ENCODE assay signal across 23 mouse cellular contexts in genomic region chr15:103370462-103370861, GRCm38 (mm10). TPM values are rescaled to one million over a fixed set of nuclear protein-coding genes. Genes with fewer than 3 reads are reported as not detected.
DNase-seq lines count a peak whose midpoint lies in the region; ATAC-seq and TF ChIP-seq lines count a peak whose summit lies in the region.
"Had no signal": no experiment of that assay in that cellular context is flagged by ENCODE, and none has a peak within 500 bp of the region (broad histone marks: within the 10 kb centered on the region; RNA-seq: fewer than 3 reads in every experiment).

No protein-coding gene starts in this region.

- no peak for TF ChIP-seq CTCF in lung, postnatal 0 days (IDR thresholded peaks at IDR 0.05)
- TF ChIP-seq CTCF in lung, adult 2 months (IDR thresholded peaks at IDR 0.05; ENCODE audit: insufficient read depth, low read length) = no peak

- no peaks in the 10 kb centered on the region for H3K9me3 ChIP-seq in forebrain, embryonic 11.5 days (ENCODE audit: control insufficient read depth, low read length)
- no peaks in the 10 kb centered on the region for H3K9me3 ChIP-seq in forebrain, embryonic 12.5 days
- H3K9me3 ChIP-seq in lung, postnatal 0 days (ENCODE audit: low read length) = no peaks in the 10 kb centered on the region
- H3K9me3 ChIP-seq: embryonic facial prominence, embryonic 15.5 days; forebrain, embryonic 15.5 days; limb, embryonic 13.5 days; neural tube, embryonic 13.5 days had no signal

- WGBS in forebrain, embryonic 11.5 days = 62% methylated on average over 4 of the region's 4 CpGs
- WGBS in forebrain, embryonic 12.5 days = 67% methylated on average over 4 of the region's 4 CpGs
- WGBS in lung, postnatal 0 days = 41% methylated on average over 4 of the region's 4 CpGs
- WGBS in lung, adult 2 months = 42% methylated on average over 4 of the region's 4 CpGs
- WGBS in macrophage (ENCODE audit: missing documents) = 0% methylated on average over 4 of the region's 4 CpGs

- H3K9ac ChIP-seq in forebrain, embryonic 11.5 days (ENCODE audit: low read length) = no peak overlapping the region
- no peak overlapping the region for H3K9ac ChIP-seq in forebrain, embryonic 12.5 days
- no peak overlapping the region for H3K9ac ChIP-seq in lung, postnatal 0 days (replicated peaks; ENCODE audit: low read depth)
- H3K9ac ChIP-seq: embryonic facial prominence, embryonic 15.5 days; forebrain, embryonic 15.5 days; limb, embryonic 13.5 days; liver, postnatal 0 days; neural tube, embryonic 13.5 days had no signal

- no peak overlapping the region for H3K27ac ChIP-seq in forebrain, embryonic 11.5 days (ENCODE audit: low read depth, low read length)
- H3K27ac ChIP-seq in forebrain, embryonic 12.5 days = no peak overlapping the region
- no peak overlapping the region for H3K27ac ChIP-seq in lung, postnatal 0 days (ENCODE audit: low read length)
- H3K27ac ChIP-seq in macrophage = peak overlapping the region; percentile 39
- H3K27ac ChIP-seq: forebrain, embryonic 15.5 days; layer of hippocampus, adult 2 months; neural tube, embryonic 13.5 days had no signal

- H3K4me3 ChIP-seq in forebrain, embryonic 11.5 days (ENCODE audit: low read depth, low read length) = no peak overlapping the region
- H3K4me3 ChIP-seq in forebrain, embryonic 12.5 days (replicated peaks) = no peak overlapping the region
- H3K4me3 ChIP-seq in lung, postnatal 0 days (ENCODE audit: low read depth, low read length) = no peak overlapping the region
- no peak overlapping the region for H3K4me3 ChIP-seq in lung, adult 2 months (replicated peaks; ENCODE audit: extremely low read depth, low read depth, low read length)
- H3K4me3 ChIP-seq in macrophage (ENCODE audit: inconsistent target) = no peak overlapping the region
- H3K4me3 ChIP-seq: embryonic facial prominence, embryonic 15.5 days; forebrain, embryonic 15.5 days; layer of hippocampus, adult 2 months; limb, embryonic 13.5 days; neural tube, embryonic 13.5 days had no signal

- 0 out of 2 replicates have a peak, but pooled peaks cover 2% of the 10 kb centered on the region for H3K4me1 ChIP-seq in forebrain, embryonic 11.5 days (replicated peaks; ENCODE audit: control insufficient read depth, insufficient read depth, low read length)
- H3K4me1 ChIP-seq in forebrain, embryonic 12.5 days = peaks cover 19% of the 10 kb centered on the region
- no peaks in the 10 kb centered on the region; the same call in 1 of the 2 replicates for H3K4me1 ChIP-seq in lung, postnatal 0 days (ENCODE audit: insufficient read depth, low read depth, low read length)
- H3K4me1 ChIP-seq in lung, adult 2 months (ENCODE audit: control insufficient read depth, insufficient read depth, low read length) = peaks cover 3% of the 10 kb centered on the region

- H3K27me3 ChIP-seq in forebrain, embryonic 11.5 days (ENCODE audit: control insufficient read depth, insufficient read depth, low read length) = no peaks in the 10 kb centered on the region
- H3K27me3 ChIP-seq in forebrain, embryonic 12.5 days = peaks cover 11% of the 10 kb centered on the region; the same call in 1 of the 2 replicates
- H3K27me3 ChIP-seq in lung, postnatal 0 days (replicated peaks; ENCODE audit: insufficient read depth, low read length) = no peaks in the 10 kb centered on the region
- H3K27me3 ChIP-seq: embryonic facial prominence, embryonic 15.5 days; forebrain, embryonic 15.5 days; limb, embryonic 13.5 days had no signal

- TF ChIP-seq POLR2A in lung, adult 2 months (IDR thresholded peaks at IDR 0.05; ENCODE audit: borderline replicate concordance, extremely low read depth, low read depth, low read length) = no peak

- H3K4me2 ChIP-seq in forebrain, embryonic 11.5 days (ENCODE audit: low read depth, low read length, severe bottlenecking) = no peak overlapping the region
- H3K4me2 ChIP-seq in forebrain, embryonic 12.5 days = no peak overlapping the region
- H3K4me2 ChIP-seq in lung, postnatal 0 days (replicated peaks; ENCODE audit: low read depth, low read length) = no peak overlapping the region
- H3K4me2 ChIP-seq: embryonic facial prominence, embryonic 15.5 days; forebrain, embryonic 15.5 days; limb, embryonic 13.5 days; neural tube, embryonic 13.5 days had no signal

- no peak for TF ChIP-seq EP300 in lung, postnatal 0 days (IDR thresholded peaks at IDR 0.05)

- H3K36me3 ChIP-seq in forebrain, embryonic 11.5 days (ENCODE audit: control insufficient read depth, insufficient read depth, low read length) = no peaks in the 10 kb centered on the region
- H3K36me3 ChIP-seq in forebrain, embryonic 12.5 days (replicated peaks) = no peaks in the 10 kb centered on the region
- no peaks in the 10 kb centered on the region for H3K36me3 ChIP-seq in lung, postnatal 0 days (ENCODE audit: insufficient read depth, low read length)
- no peaks in the 10 kb centered on the region for H3K36me3 ChIP-seq in macrophage (ENCODE audit: inconsistent target)
- H3K36me3 ChIP-seq: embryonic facial prominence, embryonic 15.5 days; forebrain, embryonic 15.5 days; limb, embryonic 13.5 days; neural tube, embryonic 13.5 days had no signal

- no peak for ATAC-seq in forebrain, embryonic 11.5 days (replicated peaks; ENCODE audit: low FRiP score)
- no peak for ATAC-seq in forebrain, embryonic 12.5 days (ENCODE audit: low FRiP score)
- ATAC-seq in lung, postnatal 0 days = no peak
- ATAC-seq: forebrain, embryonic 15.5 days; liver, postnatal 0 days; midbrain, embryonic 16.5 days had no signal

- peaks cover 8% of the 10 kb centered on the region for H3K79me2 ChIP-seq in macrophage (ENCODE audit: inconsistent target)

- DNase-seq in forebrain, embryonic 11.5 days (ENCODE audit: low spot score) = peak; percentile 38
- DNase-seq in lung, postnatal 0 days (ENCODE audit: low spot score) = peak; percentile 28
- no peak for DNase-seq in lung, adult 2 months
- DNase-seq in thymus, postnatal 14 days = no peak
- DNase-seq in natural killer cell, adult 2 months (ENCODE audit: low spot score in 2 of 2) = no peak
- no peak for DNase-seq in left cerebral cortex, adult 9 months (ENCODE audit: low spot score in 2 of 2)
- DNase-seq: adrenal gland, postnatal 25 days; cerebellum, adult 9-11 months; kidney, adult 18-20 months; kidney, postnatal 10 days; liver, postnatal 0 days; right cerebral cortex, postnatal 4 days; thymus, postnatal 25 days had no signal

RNA-seq across cellular contexts. Expression of gene Itga5, which starts 3.9 kb away (rescaled TPM):
- 22.0 and 22.4 TPM in 2 replicates for polyA plus RNA-seq in forebrain, embryonic 11.5 days (2014; fragmentation: Nextera tagmentation; extraction: Ambion mirVana)
- polyA plus RNA-seq in forebrain, embryonic 12.5 days (2016; fragmentation: Nextera tagmentation; extraction: Ambion mirVana) = 16.8 and 17.3 TPM in 2 replicates
- 30.0 and 31.2 TPM in 2 replicates for polyA plus RNA-seq in lung, postnatal 0 days (2015; fragmentation: Nextera tagmentation; extraction: Ambion mirVana)
- polyA plus RNA-seq in lung, adult 2 months (2012; rRNA removed) = 34.3 and 35.9 TPM in 2 replicates
- 1,000 to 10,000 TPM in 11 of 26 experiments, 100 to 1,000 TPM in 15; 166 to 3,228 (median 638) TPM for total RNA-seq in macrophage (2018; cell fraction: chromatin; rRNA removed)
- 100 to 1,000 TPM in 9 of 26 experiments, 10 to 100 TPM in 17; 29.3 to 430 (median 82.6) TPM for total RNA-seq in macrophage (2018; cell fraction: cytosol; rRNA removed)
- 1,000 to 10,000 TPM in 2 of 26 experiments, 100 to 1,000 TPM in 23, 10 to 100 TPM in 1; 94.1 to 1,525 (median 507) TPM for total RNA-seq in macrophage (2018; cell fraction: nucleus; rRNA removed)
- 24.4 to 49.9 TPM (median 30.3 TPM) in 3 replicates for polyA plus RNA-seq in macrophage (2018)

RNA-seq across cellular contexts. Expression of gene Zfp385a, which starts 30.6 kb away (rescaled TPM):
- polyA plus RNA-seq in forebrain, embryonic 11.5 days (2014; fragmentation: Nextera tagmentation; extraction: Ambion mirVana) = 27.4 and 27.8 TPM in 2 replicates
- 16.1 and 16.8 TPM in 2 replicates for polyA plus RNA-seq in forebrain, embryonic 12.5 days (2016; fragmentation: Nextera tagmentation; extraction: Ambion mirVana)
- polyA plus RNA-seq in lung, postnatal 0 days (2015; fragmentation: Nextera tagmentation; extraction: Ambion mirVana) = 5.0 and 6.5 TPM in 2 replicates
- 9.9 and 11.7 TPM in 2 replicates for polyA plus RNA-seq in lung, adult 2 months (2012; rRNA removed)
- total RNA-seq in macrophage (2018; cell fraction: chromatin; rRNA removed) = 10 to 100 TPM; 10.2 to 43.2 (median 26.3) TPM
- total RNA-seq in macrophage (2018; cell fraction: cytosol; rRNA removed) = 10 to 100 TPM; 50.8 to 93.1 (median 78.8) TPM
- total RNA-seq in macrophage (2018; cell fraction: nucleus; rRNA removed) = 10 to 100 TPM; 21.9 to 59.1 (median 37.0) TPM
- polyA plus RNA-seq in macrophage (2018) = 38.1 to 73.9 TPM (median 63.3 TPM) in 3 replicates

RNA-seq across cellular contexts. Expression of gene Gtsf1, which starts 59.8 kb away (rescaled TPM):
- polyA plus RNA-seq in forebrain, embryonic 11.5 days (2014; fragmentation: Nextera tagmentation; extraction: Ambion mirVana) = not detected in 2 replicates
- polyA plus RNA-seq in forebrain, embryonic 12.5 days (2016; fragmentation: Nextera tagmentation; extraction: Ambion mirVana) = not detected in 2 replicates
- not detected in 2 replicates for polyA plus RNA-seq in lung, postnatal 0 days (2015; fragmentation: Nextera tagmentation; extraction: Ambion mirVana)
- polyA plus RNA-seq in lung, adult 2 months (2012; rRNA removed) = not detected in 2 replicates
- total RNA-seq in macrophage (2018; cell fraction: chromatin; rRNA removed) = not detected
- not detected for total RNA-seq in macrophage (2018; cell fraction: cytosol; rRNA removed)
- not detected for total RNA-seq in macrophage (2018; cell fraction: nucleus; rRNA removed)
- not detected in 3 replicates for polyA plus RNA-seq in macrophage (2018)
- total RNA-seq: adrenal gland, postnatal 25 days; heart, adult 18-20 months; heart, postnatal 25 days; layer of hippocampus, adult 2 months had no signal
- polyA plus RNA-seq: embryonic facial prominence, embryonic 15.5 days; forebrain, embryonic 15.5 days; limb, embryonic 13.5 days; liver, postnatal 0 days; midbrain, embryonic 16.5 days; neural tube, embryonic 13.5 days had no signal

Comparison
In these comparisons a context has a peak if more than half of its experiments do, and no peak if none do; other contexts are left out.
1. DNase-seq: peak in forebrain, embryonic 11.5 days (single experiment) and lung, postnatal 0 days (single experiment); none in lung, adult 2 months (single experiment), thymus, postnatal 14 days (single experiment), natural killer cell, adult 2 months (0 of 2) and left cerebral cortex, adult 9 months (0 of 2).